In the genomic region with DNA sequence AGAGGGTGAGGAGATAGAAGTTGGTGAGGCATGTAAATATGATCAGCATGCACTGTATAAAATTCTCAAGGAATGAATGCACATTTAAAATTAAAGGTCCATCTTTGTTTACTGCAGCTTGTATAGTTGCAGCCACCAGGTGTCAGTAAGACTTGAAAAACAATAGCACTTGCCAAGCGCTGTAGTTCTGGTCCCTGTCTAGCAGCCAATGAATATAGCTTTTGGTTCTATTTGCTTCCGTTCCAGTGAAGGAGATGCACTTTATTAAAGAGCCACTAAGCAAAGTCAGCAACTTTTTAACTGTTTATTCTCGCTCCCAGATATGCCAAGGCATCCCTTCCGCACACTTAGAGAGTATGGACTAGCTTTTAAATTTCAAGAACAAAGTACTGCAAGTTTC, we compare ENCODE assay signal across 10 mouse cellular contexts.
A peak's percentile ranks its signal among the peaks of the same experiment; 100 is the strongest.
DNase-seq lines count a peak whose midpoint lies in the region; ATAC-seq and TF ChIP-seq lines count a peak whose summit lies in the region.
"Had no signal": no experiment of that assay in that cellular context is flagged by ENCODE, and none has a peak within 500 bp of the region (broad histone marks: within the 10 kb centered on the region; RNA-seq: fewer than 3 reads in every experiment).

No protein-coding gene starts in this region.

- H3K4me3 ChIP-seq in embryonic facial prominence, embryonic 11.5 days (ENCODE audit: low read depth, low read length), result no peak overlapping the region
- H3K4me3 ChIP-seq in embryonic facial prominence, embryonic 10.5 days, result no peak overlapping the region
- H3K4me3 ChIP-seq in layer of hippocampus, adult 2 months, result no peak overlapping the region

- no peak overlapping the region for H3K4me2 ChIP-seq in embryonic facial prominence, embryonic 11.5 days (ENCODE audit: low read depth, low read length)

- no peaks in the 10 kb centered on the region for H3K27me3 ChIP-seq in embryonic facial prominence, embryonic 11.5 days (ENCODE audit: control insufficient read depth, insufficient read depth, low read length)
- no peaks in the 10 kb centered on the region for H3K27me3 ChIP-seq in embryonic facial prominence, embryonic 10.5 days (replicated peaks; ENCODE audit: low read depth, poor library complexity, severe bottlenecking)

- H3K9ac ChIP-seq in embryonic facial prominence, embryonic 11.5 days (replicated peaks; ENCODE audit: low read length), result no peak overlapping the region

- no peaks in the 10 kb centered on the region for H3K36me3 ChIP-seq in embryonic facial prominence, embryonic 11.5 days (replicated peaks; ENCODE audit: control insufficient read depth, insufficient read depth, low read depth, low read length)
- H3K36me3 ChIP-seq in embryonic facial prominence, embryonic 10.5 days (replicated peaks), result no peaks in the 10 kb centered on the region

- TF ChIP-seq CTCF in layer of hippocampus, adult 2 months (conservative IDR thresholded peaks at IDR 0.05), result peak; percentile 64

- no peak for ATAC-seq in embryonic facial prominence, embryonic 11.5 days (replicated peaks; ENCODE audit: insufficient number of reproducible peaks, low FRiP score, low TSS enrichment, low read depth)

- peak; percentile 9 for DNase-seq in embryonic facial prominence, embryonic 11.5 days (ENCODE audit: low spot score)
- DNase-seq in embryonic facial prominence, embryonic 10.5 days (ENCODE audit: low spot score), result no peak
- no peak for DNase-seq in layer of hippocampus, adult 2 months (ENCODE audit: low spot score in 2 of 2)
- no peak for DNase-seq in layer of hippocampus, adult 11-12 months (ENCODE audit: low spot score)
- peak; percentile 6 for DNase-seq in ES-CJ7 (ENCODE audit: low read depth, low spot score)
- peak; percentile 22 to 51 for DNase-seq in cerebellum, postnatal 25 days
- no peak for DNase-seq in urinary bladder, adult 2 months (ENCODE audit: low spot score)
- DNase-seq in testis, postnatal 10 days (ENCODE audit: low spot score), result no peak
- DNase-seq: layer of hippocampus, postnatal 36 days; lung, adult 18-20 months had no signal

- no peaks in the 10 kb centered on the region for H3K4me1 ChIP-seq in embryonic facial prominence, embryonic 11.5 days (ENCODE audit: control insufficient read depth, insufficient read depth, low read length)
- H3K4me1 ChIP-seq in embryonic facial prominence, embryonic 10.5 days, result no peaks in the 10 kb centered on the region

- H3K9me3 ChIP-seq in embryonic facial prominence, embryonic 11.5 days (replicated peaks; ENCODE audit: control insufficient read depth, low read length), result no peaks in the 10 kb centered on the region
- no peaks in the 10 kb centered on the region for H3K9me3 ChIP-seq in embryonic facial prominence, embryonic 10.5 days

- 66% methylated on average over 4 of the region's 4 CpGs for WGBS in embryonic facial prominence, embryonic 11.5 days
- 70% methylated on average over 4 of the region's 4 CpGs for WGBS in embryonic facial prominence, embryonic 10.5 days

- no peak overlapping the region for H3K27ac ChIP-seq in embryonic facial prominence, embryonic 11.5 days (replicated peaks; ENCODE audit: low read depth, low read length)
- H3K27ac ChIP-seq in embryonic facial prominence, embryonic 10.5 days (replicated peaks), result no peak overlapping the region
- no peak overlapping the region for H3K27ac ChIP-seq in layer of hippocampus, adult 2 months

Comparison
In these comparisons a context has a peak if more than half of its experiments do, and no peak if none do; other contexts are left out.
1. DNase-seq: peak in embryonic facial prominence, embryonic 11.5 days (single experiment), ES-CJ7 (single experiment) and cerebellum, postnatal 25 days (2 of 2); none in embryonic facial prominence, embryonic 10.5 days (single experiment), layer of hippocampus, adult 2 months (0 of 2), layer of hippocampus, adult 11-12 months (single experiment), urinary bladder, adult 2 months (single experiment) and testis, postnatal 10 days (single experiment).